Mouse (Mus musculus): ENCODE data around the gene Tomm70a.

DNA sequence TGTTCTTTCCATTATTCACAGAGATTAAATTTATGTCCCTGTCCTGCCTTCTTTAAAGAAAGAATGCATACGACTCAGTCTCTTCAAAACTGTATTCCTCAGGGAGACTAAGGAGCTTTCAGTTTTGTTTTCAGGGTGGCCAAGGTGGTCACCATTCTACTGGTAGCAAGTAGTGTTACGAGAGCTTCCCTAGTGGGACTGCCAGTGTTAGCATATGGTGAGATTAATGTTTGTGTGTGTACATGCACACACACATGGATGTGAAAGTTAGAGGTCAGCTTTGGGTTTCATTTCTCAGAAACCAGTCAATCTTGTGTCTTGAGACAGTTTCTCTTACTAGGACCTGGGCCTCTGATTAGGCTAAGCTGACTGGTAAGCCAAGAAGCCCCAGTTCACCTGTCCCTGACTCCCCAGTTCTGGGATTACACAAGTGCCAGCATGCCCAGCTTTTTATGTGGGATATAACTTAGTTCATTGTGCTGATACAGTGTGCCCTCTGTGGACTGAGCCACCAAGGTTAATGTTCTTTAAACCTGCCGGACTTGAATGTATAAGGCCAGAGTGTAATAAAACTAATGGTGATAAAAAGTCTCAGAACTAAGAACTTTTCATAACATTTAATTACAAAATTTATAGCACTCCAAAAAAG, 9.4 kb downstream of the Tomm70a start:
- no peak for TF ChIP-seq CTCF (IDR thresholded peaks at IDR 0.05; ENCODE audit: low read depth)
- no peak for TF ChIP-seq EP300 (IDR thresholded peaks at IDR 0.05; ENCODE audit: low read depth)
